Mouse (Mus musculus) left cerebral cortex, postnatal 10 days (tissue): ENCODE measurements around the gene Endou. TPM values are rescaled to one million over a fixed set of nuclear protein-coding genes. Genes with fewer than 3 reads are reported as not detected.

Source experiments
- DNase-seq, 2 experiments: peaks; one replicate each; pipeline ENCODE4 v3.0.0; 2021 to 2022; ENCODE audit warnings: low spot score in 2 of 2, mixed read lengths in 1 of 2; ENCODE audit errors: extremely low spot score in 1 of 2
- intact Hi-C: fragments of 180-260 bp; cut with DNase I; formaldehyde crosslinking; loops from one replicate; pipeline ENCODE4 v1.15.1; 2025
- total RNA-seq, 2 experiments: library from RNA; stranded (reverse); gene quantifications; 2 replicates each; pipeline ENCODE4 v1.2.3; 2021

The Endou gene
- total RNA-seq, 2 experiments from 2014 or later: 0.20 to 0.54 TPM

- intact Hi-C loops: no loop called here
- no peak for DNase-seq
These were observed 30.3 kb upstream of the Endou start for GRCm38 (mm10) chr15:97761438-97761837.

GRCm38 (mm10) chr15:97760952-97761351, 29.8 kb upstream of the Endou start:
- no peak for DNase-seq
- intact Hi-C loops: no loop called here

GRCm38 (mm10) chr15:97760006-97760405, 28.9 kb upstream of the Endou start:
- intact Hi-C loops: no loop called here
- DNase-seq: peak in 1 of 2 experiments; percentile 65

- no peak for DNase-seq
- intact Hi-C loops: no loop called here
These were observed 24.2 kb upstream of the Endou start for GRCm38 (mm10) chr15:97755361-97755760.

GRCm38 (mm10) chr15:97754476-97754875, 23.3 kb upstream of the Endou start:
- no peak for DNase-seq

GRCm38 (mm10) chr15:97752491-97752890, 21.4 kb upstream of the Endou start:
- intact Hi-C loops: no loop called here
- no peak for DNase-seq

More at GRCm38 (mm10) chr15:97754476-97754875, 23.3 kb upstream of the Endou start:
- intact Hi-C loops: no loop called here

GRCm38 (mm10) chr15:97751676-97752075, 20.5 kb upstream of the Endou start:
- intact Hi-C loops: no loop called here
- DNase-seq: no peak

- intact Hi-C loops: no loop called here
These were observed 19.6 kb upstream of the Endou start for GRCm38 (mm10) chr15:97750697-97751096.

GRCm38 (mm10) chr15:97749841-97750240, 18.7 kb upstream of the Endou start:
- DNase-seq: no peak

More at GRCm38 (mm10) chr15:97750697-97751096, 19.6 kb upstream of the Endou start:
- DNase-seq: peak; percentile 82 to 98

GRCm38 (mm10) chr15:97749397-97749796, 18.3 kb upstream of the Endou start:
- DNase-seq: no peak
- intact Hi-C loops: no loop called here

More at GRCm38 (mm10) chr15:97749841-97750240, 18.7 kb upstream of the Endou start:
- intact Hi-C loops: no loop called here

GRCm38 (mm10) chr15:97748964-97749363, 17.8 kb upstream of the Endou start:
- intact Hi-C loops: no loop called here
- DNase-seq: no peak

- intact Hi-C loops: no loop called here
- DNase-seq: no peak
These were observed 17.2 kb upstream of the Endou start for GRCm38 (mm10) chr15:97748309-97748708.

- no peak for DNase-seq
- intact Hi-C loops: no loop called here
These were observed 16.3 kb upstream of the Endou start for GRCm38 (mm10) chr15:97747486-97747885.

- DNase-seq: no peak
- intact Hi-C loops: no loop called here
These were observed 15.6 kb upstream of the Endou start for GRCm38 (mm10) chr15:97746748-97747147.

- intact Hi-C loops: no loop called here
- DNase-seq: no peak
These were observed 15.1 kb upstream of the Endou start for GRCm38 (mm10) chr15:97746278-97746677.

- peak in 1 of 2 experiments; percentile 61 for DNase-seq
- intact Hi-C loops: no loop called here
These were observed 14.2 kb upstream of the Endou start for GRCm38 (mm10) chr15:97745331-97745730.

- peak in 1 of 2 experiments; percentile 33 for DNase-seq
- intact Hi-C loops: no loop called here
These were observed 13.8 kb upstream of the Endou start for GRCm38 (mm10) chr15:97744930-97745329.

GRCm38 (mm10) chr15:97743961-97744525, 12.9 kb upstream of the Endou start:
- DNase-seq: peak in 1 of 2 experiments; percentile 20
- intact Hi-C loops: no loop called here

- intact Hi-C loops: no loop called here
- DNase-seq: peak in 1 of 2 experiments; percentile 19
These were observed 12.1 kb upstream of the Endou start for GRCm38 (mm10) chr15:97743210-97743609.

- intact Hi-C loops: no loop called here
- DNase-seq: no peak
These were observed 11.5 kb upstream of the Endou start for GRCm38 (mm10) chr15:97742600-97742999.

GRCm38 (mm10) chr15:97742074-97742473, 10.9 kb upstream of the Endou start:
- intact Hi-C loops: no loop called here
- no peak for DNase-seq
